Mouse (Mus musculus) liver, postnatal 0 days (tissue): ENCODE measurements around the gene F3. TPM values are rescaled to one million over a fixed set of nuclear protein-coding genes. Genes with fewer than 3 reads are reported as not detected.
"Not testable (repeated sequence)": the region's sequence is repeated elsewhere in the genome, so short reads cannot be mapped to it uniquely, and the experiment has no call there.

Experiments
- ATAC-seq: fragments of 200-750 bp; cut with Nextera tagmentation; 2 replicates; pipeline ENCODE4 v1.8.0; 2017; ENCODE audit warnings: mild to moderate bottlenecking, moderate library complexity
- DNase-seq: peaks from one replicate; pipeline ENCODE4 v3.0.0-alpha.2; 2016
- H3K27ac ChIP-seq: fragments of 300-500 bp; sonication (generic); 2 replicates; pipeline ENCODE4 v1.5.1; 2014; ENCODE audit warnings: antibody characterized with exemption, moderate library complexity, mild to moderate bottlenecking, low read depth
- H3K27me3 ChIP-seq: fragments of 300-500 bp; sonication (generic); 2 replicates; pipeline ENCODE4 v1.6.1; 2014; ENCODE audit warnings: low read length, control low read depth, mixed read lengths; ENCODE audit not compliant: insufficient read depth
- H3K36me3 ChIP-seq: fragments of 300-500 bp; sonication (generic); replicated peaks from 2 replicates; pipeline ENCODE4 v1.6.1; 2014; ENCODE audit warnings: mild to moderate bottlenecking, control low read depth, low read length, moderate library complexity, mixed read lengths; ENCODE audit not compliant: insufficient read depth
- H3K4me1 ChIP-seq: fragments of 300-500 bp; sonication (generic); 2 replicates; pipeline ENCODE4 v1.6.1; 2014; ENCODE audit warnings: antibody characterized with exemption, mild to moderate bottlenecking, control low read depth; ENCODE audit not compliant: insufficient read depth
- H3K4me2 ChIP-seq: fragments of 300-500 bp; sonication (generic); 2 replicates; pipeline ENCODE4 v1.6.1; 2014; ENCODE audit warnings: low read depth, mild to moderate bottlenecking, low read length, moderate library complexity, mixed read lengths
- H3K4me3 ChIP-seq: fragments of 300-500 bp; sonication (generic); 2 replicates; pipeline ENCODE4 v1.5.1; 2014; ENCODE audit warnings: low read depth, low read length
- H3K9ac ChIP-seq: fragments of 300-500 bp; sonication (generic); replicated peaks from 2 replicates; pipeline ENCODE4 v1.6.1; 2014; ENCODE audit warnings: mild to moderate bottlenecking, moderate library complexity
- H3K9me3 ChIP-seq: fragments of 300-500 bp; sonication (generic); 2 replicates; pipeline ENCODE4 v1.6.1; 2016; ENCODE audit warnings: mild to moderate bottlenecking, control low read depth, low read length, mixed read lengths
- CTCF ChIP-seq: sonication (generic); IDR thresholded peaks from 2 replicates; pipeline ENCODE4 v1.5.1; 2016; ENCODE audit warnings: antibody characterized with exemption, low read depth
- EP300 ChIP-seq: IDR thresholded peaks from 2 replicates; pipeline ENCODE4 v1.6.1; 2016; ENCODE audit warnings: antibody characterized with exemption, low read depth, mild to moderate bottlenecking
- WGBS: fragments of 180-500 bp; shearing (Covaris S2); extraction: QIAGEN DNeasy Blood & Tissue Kit; methylation state at CpG from one replicate; pipeline ENCODE4 v1.1.7; 2014; ENCODE audit not compliant: insufficient replicate concordance; 5-methylcytosine and 5-hydroxymethylcytosine counted together
- polyA plus RNA-seq: library from polyadenylated mRNA; unstranded; fragments of >200 nt; fragmentation: Nextera tagmentation; extraction: Ambion mirVana; gene quantifications from 2 replicates; pipeline ENCODE4 v1.2.1, GENCODE M21; 2015

Gene F3
- polyA plus RNA-seq, 1 experiment from 2014 or later = 1.3 TPM

DNA sequence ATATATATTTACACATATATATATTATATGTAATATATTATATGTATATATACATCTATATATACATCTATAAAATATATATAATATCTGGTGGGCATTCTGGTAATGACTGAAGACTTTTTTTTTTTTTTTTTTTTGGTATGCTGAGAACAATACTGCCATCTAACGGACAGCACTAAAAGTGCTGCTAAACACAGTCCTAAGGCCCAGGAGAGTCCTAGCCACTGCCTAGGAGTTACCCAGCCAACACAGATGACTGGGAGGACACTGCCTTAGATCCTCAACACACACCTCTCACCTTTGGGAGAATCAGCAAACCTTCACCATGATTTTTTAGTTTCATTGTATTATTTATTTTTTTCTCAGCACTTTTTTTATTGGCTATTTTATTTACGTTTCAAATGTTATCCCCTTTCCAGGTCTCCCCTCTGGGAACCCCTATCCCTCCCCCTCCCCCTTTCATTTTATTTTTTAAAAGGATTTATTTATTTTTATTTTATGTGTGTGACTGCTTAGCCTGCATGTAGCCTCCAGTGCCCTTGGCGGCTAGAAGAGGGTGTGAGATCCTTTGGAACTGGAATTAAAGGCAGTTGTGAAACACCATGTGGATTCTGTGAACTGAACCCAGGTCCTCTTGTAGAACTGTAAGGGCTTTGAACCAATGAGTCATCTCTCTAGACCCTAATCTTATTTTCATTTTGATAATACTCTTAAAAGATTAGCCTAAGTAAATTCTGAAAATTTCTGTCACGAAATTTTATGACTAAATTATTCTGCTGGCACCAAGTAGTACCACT lies 38.9 kb downstream of the F3 start:
- Histone ChIP-seq H3K4me1 (no peaks in the 10 kb centered on the region), H3K36me3 (peaks cover 35% of the 10 kb centered on the region), H3K27me3 (no peaks in the 10 kb centered on the region), H3K9me3 (no peaks in the 10 kb centered on the region), H3K4me2 (no peak overlapping the region), H3K4me3 (no peak overlapping the region), H3K27ac (no peak overlapping the region), H3K9ac (no peak overlapping the region)
- DNase-seq (no peak), ATAC-seq (peak; percentile 65)
- 57% methylated on average over 4 of the region's 4 CpGs for WGBS
- TF ChIP-seq EP300 (no peak), CTCF (peak; percentile 57)

DNA sequence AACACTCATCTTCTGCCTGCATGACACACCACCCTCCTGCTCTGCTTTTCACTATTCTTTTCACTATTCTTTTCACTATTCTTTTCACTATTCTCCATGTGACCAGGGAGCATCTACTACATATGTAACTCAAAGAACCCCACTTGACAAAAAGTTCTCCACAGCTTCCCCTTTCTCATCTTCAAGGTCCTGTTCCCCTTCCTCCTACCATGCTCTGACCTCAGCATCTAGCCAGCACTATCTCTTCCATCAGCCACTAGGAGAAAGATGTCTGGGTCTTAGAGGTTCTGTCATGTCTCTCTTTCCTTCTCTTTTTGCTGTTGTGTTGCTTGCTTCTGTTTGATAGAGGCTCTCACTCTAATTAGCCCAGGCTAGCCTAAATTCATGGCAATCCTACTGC lies 42.7 kb downstream of the F3 start:
- Histone ChIP-seq H3K9ac (no peak overlapping the region), H3K4me1 (no peaks in the 10 kb centered on the region), H3K9me3 (no peaks in the 10 kb centered on the region), H3K27me3 (no peaks in the 10 kb centered on the region), H3K36me3 (peaks cover 49% of the 10 kb centered on the region), H3K27ac (no peak overlapping the region), H3K4me3 (no peak overlapping the region), H3K4me2 (no peak overlapping the region)
- DNase-seq (no peak), ATAC-seq (no peak)
- no peak for TF ChIP-seq CTCF
- no peak for TF ChIP-seq EP300

DNA sequence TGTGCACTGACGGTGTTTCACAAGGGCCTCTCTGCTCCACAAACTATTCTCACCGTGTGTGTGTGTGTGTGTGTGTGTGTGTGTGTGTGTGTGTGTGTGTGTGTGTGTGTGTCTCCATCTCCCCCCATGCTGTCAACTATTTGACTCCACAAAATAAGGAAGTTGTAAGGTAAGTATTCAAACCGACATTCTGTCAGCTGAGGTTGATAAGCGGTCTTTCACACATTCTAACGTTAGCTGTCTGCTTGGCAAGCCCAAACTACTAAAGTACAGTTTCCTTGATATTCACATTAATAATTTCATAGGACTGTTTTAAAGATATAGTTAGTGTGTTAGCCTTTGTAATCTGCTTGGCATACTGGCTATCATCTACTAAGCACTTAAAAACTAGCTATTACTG lies 43.5 kb downstream of the F3 start:
- ATAC-seq = no peak
- Histone ChIP-seq H3K27ac (no peak overlapping the region), H3K36me3 (peaks cover 54% of the 10 kb centered on the region), H3K9me3 (no peaks in the 10 kb centered on the region), H3K4me2 (no peak overlapping the region), H3K9ac (no peak overlapping the region), H3K4me1 (no peaks in the 10 kb centered on the region), H3K27me3 (no peaks in the 10 kb centered on the region), H3K4me3 (no peak overlapping the region)
- WGBS = 48% methylated on average over 5 of the region's 5 CpGs
- DNase-seq = no peak
- TF ChIP-seq EP300 = no peak
- TF ChIP-seq CTCF = no peak

DNA sequence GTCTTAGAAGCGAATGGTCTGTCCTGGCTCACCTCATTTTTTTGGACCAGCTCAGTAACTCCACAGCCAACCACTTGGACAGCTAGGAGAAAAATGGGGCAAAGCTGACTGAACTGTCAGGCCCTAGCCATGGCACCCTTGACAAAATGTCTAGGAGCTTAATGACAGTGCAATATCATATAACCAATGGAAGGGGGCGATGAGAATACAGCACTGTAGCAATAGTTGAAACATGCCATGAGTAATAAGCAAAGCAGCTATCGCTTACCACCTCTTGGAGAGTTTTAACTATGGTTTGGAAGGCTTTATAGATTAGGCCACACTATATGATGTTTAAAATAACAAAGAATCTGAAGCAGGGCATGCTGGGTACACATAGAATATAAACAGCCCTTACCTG lies 45.4 kb downstream of the F3 start:
- Histone ChIP-seq H3K27ac (no peak overlapping the region), H3K4me3 (no peak overlapping the region), H3K27me3 (no peaks in the 10 kb centered on the region), H3K36me3 (peaks cover 55% of the 10 kb centered on the region), H3K9me3 (no peaks in the 10 kb centered on the region), H3K4me2 (no peak overlapping the region), H3K9ac (no peak overlapping the region), H3K4me1 (no peaks in the 10 kb centered on the region)
- no peak for ATAC-seq
- DNase-seq = no peak
- 88% methylated on average over 3 of the region's 3 CpGs for WGBS
- TF ChIP-seq EP300 = no peak
- no peak for TF ChIP-seq CTCF

DNA sequence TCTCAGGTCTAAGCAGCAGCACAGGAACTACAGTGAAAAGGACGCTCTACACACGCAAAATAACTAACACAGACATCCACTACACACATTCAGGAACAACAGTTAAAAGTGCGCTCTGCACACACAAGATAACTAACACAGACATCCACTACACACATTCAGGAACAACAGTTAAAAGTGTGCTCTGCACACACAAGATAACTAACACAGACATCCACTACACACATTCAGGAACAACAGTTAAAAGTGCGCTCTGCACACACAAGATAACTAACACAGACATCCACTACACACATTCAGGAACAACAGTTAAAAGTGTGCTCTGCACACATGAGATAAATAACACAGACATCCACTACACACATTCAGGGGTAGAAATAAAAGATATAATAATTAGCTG lies 50.0 kb downstream of the F3 start:
- DNase-seq = not testable (repeated sequence)

DNA sequence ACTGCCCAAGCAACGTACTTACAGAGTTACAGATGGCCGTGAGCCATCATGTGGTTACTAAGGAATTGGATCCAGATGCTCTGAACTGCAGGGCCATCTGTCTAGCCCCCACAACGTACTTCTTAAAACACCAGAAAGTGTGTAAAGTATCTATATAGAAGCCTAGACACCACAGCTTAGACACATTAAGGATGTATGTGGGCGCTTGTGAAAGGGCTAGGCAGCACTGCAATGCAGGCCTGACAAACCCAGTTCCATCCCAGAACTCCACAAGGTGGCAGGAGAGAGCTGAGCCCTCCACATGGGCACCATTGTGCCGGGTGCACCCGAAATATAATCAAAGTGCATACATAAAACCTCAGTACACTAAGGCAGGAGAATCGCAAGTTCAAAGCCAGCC lies 54.6 kb downstream of the F3 start:
- TF ChIP-seq CTCF (peak; percentile 77), EP300 (no peak)
- Histone ChIP-seq H3K4me1 (no peaks in the 10 kb centered on the region), H3K9ac (no peak overlapping the region), H3K4me3 (no peak overlapping the region), H3K4me2 (no peak overlapping the region), H3K9me3 (no peaks in the 10 kb centered on the region), H3K36me3 (peaks cover 28% of the 10 kb centered on the region), H3K27me3 (no peaks in the 10 kb centered on the region), H3K27ac (no peak overlapping the region)
- DNase-seq (peak; percentile 55), ATAC-seq (peak; percentile 71)
- 56% methylated on average over 7 of the region's 7 CpGs for WGBS

More for the DNA sequence above, 50.0 kb downstream of the F3 start:
- H3K4me3 ChIP-seq, H3K9me3 ChIP-seq, H3K9ac ChIP-seq, H3K27ac ChIP-seq, H3K4me1 ChIP-seq, ATAC-seq, H3K27me3 ChIP-seq, H3K4me2 ChIP-seq: not testable (repeated sequence)
- 81% methylated on average over 4 of the region's 4 CpGs for WGBS
- H3K36me3 ChIP-seq = peaks cover 43% of the 10 kb centered on the region
